Mouse (Mus musculus) G1E (cell line): ENCODE results near the gene Creb3l1. TPM values are rescaled to one million over a fixed set of nuclear protein-coding genes. Genes with fewer than 3 reads are reported as not detected.

Experiments
- ATAC-seq: 2 replicates; pipeline ENCODE4 v1.8.0; 2016; ENCODE audit warnings: mild to moderate bottlenecking; ENCODE audit not compliant: insufficient number of reproducible peaks, poor library complexity, low FRiP score, severe bottlenecking; ENCODE audit errors: extremely low read depth
- DNase-seq: peaks from one replicate; pipeline ENCODE4 v3.0.0; 2012; ENCODE audit warnings: low spot score
- H3K27me3 ChIP-seq: 2 replicates; pipeline ENCODE4 v1.6.1; 2012; ENCODE audit warnings: mild to moderate bottlenecking, low read length, inconsistent platforms; ENCODE audit not compliant: insufficient read depth
- H3K36me3 ChIP-seq: replicated peaks from 2 replicates; pipeline ENCODE3; 2012; ENCODE audit warnings: mild to moderate bottlenecking, inconsistent platforms
- H3K4me1 ChIP-seq: 2 replicates; pipeline ENCODE4 v1.6.1; 2012; ENCODE audit warnings: low read depth, low read length, inconsistent platforms, mixed read lengths; ENCODE audit not compliant: insufficient read depth
- H3K4me3 ChIP-seq: 2 replicates; pipeline ENCODE4 v1.5.1; 2012; ENCODE audit warnings: low read depth, mild to moderate bottlenecking, inconsistent platforms, low read length, moderate library complexity, mixed read lengths
- H3K9me3 ChIP-seq: replicated peaks from 2 replicates; pipeline ENCODE4 v1.6.1; 2012; ENCODE audit warnings: inconsistent platforms
- CTCF ChIP-seq: IDR thresholded peaks from 2 replicates; pipeline ENCODE4 v1.5.1; 2012; ENCODE audit warnings: low read depth, low read length, inconsistent platforms, mixed read lengths
- GATA1 ChIP-seq: IDR thresholded peaks from 2 replicates; pipeline ENCODE4 v1.6.1; 2012; ENCODE audit warnings: borderline replicate concordance, low read length, inconsistent platforms, mixed read lengths
- GATA2 ChIP-seq: IDR thresholded peaks from 2 replicates; pipeline ENCODE4 v1.6.1; 2012; ENCODE audit warnings: low read depth, low read length, inconsistent platforms, borderline replicate concordance
- POLR2AphosphoS5 ChIP-seq: IDR thresholded peaks from 2 replicates; pipeline ENCODE4 v1.6.1; 2012; ENCODE audit warnings: low read depth, low read length, inconsistent platforms; ENCODE audit not compliant: insufficient replicate concordance
- TAL1 ChIP-seq: conservative IDR thresholded peaks from 2 replicates; pipeline ENCODE4 v1.6.1; 2012; ENCODE audit warnings: low read depth, low read length, inconsistent platforms, mixed read lengths
- polyA plus RNA-seq: library from polyadenylated mRNA; stranded (reverse); fragments of >175 nt; gene quantifications from 2 replicates; pipeline ENCODE4 v1.2.3, GENCODE M21; 2012
- total RNA-seq, 2 experiments: library from RNA; stranded (forward) in 1 of 2; stranded (reverse) in 1 of 2; fragments of 200-1000 nt in 1 of 2; fragments of >200 nt in 1 of 2; fragmentation: Nextera tagmentation in 1 of 2; gene quantifications; 2 replicates each; pipeline ENCODE4 v1.2.3; 2014 to 2017

Creb3l1 gene
- total and polyA plus RNA-seq, 3 experiments: 1.4 to 2.5 (median 1.4) TPM

- Histone ChIP-seq H3K36me3 (no peaks in the 10 kb centered on the region), H3K9me3 (no peaks in the 10 kb centered on the region), H3K27me3 (peaks cover 27% of the 10 kb centered on the region), H3K4me1 (no peaks in the 10 kb centered on the region), H3K4me3 (no peak overlapping the region)
- DNase-seq: no peak
- no peak for TF ChIP-seq TAL1
- no peak for ATAC-seq
These were observed 6.9 kb downstream of the Creb3l1 start for GRCm38 (mm10) chr2:92017440-92017839.

GRCm38 (mm10) chr2:92016981-92017380 lies 7.3 kb downstream of the Creb3l1 start:
- DNase-seq (no peak), ATAC-seq (no peak)
- Histone ChIP-seq H3K4me1 (no peaks in the 10 kb centered on the region), H3K36me3 (no peaks in the 10 kb centered on the region), H3K4me3 (no peak overlapping the region), H3K9me3 (no peaks in the 10 kb centered on the region), H3K27me3 (peaks cover 22% of the 10 kb centered on the region)
- TF ChIP-seq TAL1 (no peak), CTCF (no peak), GATA2 (no peak), POLR2AphosphoS5 (no peak), GATA1 (no peak)

GRCm38 (mm10) chr2:92014891-92015290 lies 9.4 kb downstream of the Creb3l1 start:
- ATAC-seq: no peak
- Histone ChIP-seq H3K4me3 (no peak overlapping the region), H3K4me1 (no peaks in the 10 kb centered on the region; the same call in 1 of the 2 replicates), H3K36me3 (no peaks in the 10 kb centered on the region), H3K9me3 (no peaks in the 10 kb centered on the region), H3K27me3 (peaks cover 34% of the 10 kb centered on the region)
- TF ChIP-seq GATA2 (no peak), TAL1 (no peak), GATA1 (no peak), CTCF (no peak), POLR2AphosphoS5 (no peak)
- no peak for DNase-seq

GRCm38 (mm10) chr2:92014248-92014647 lies 10.1 kb downstream of the Creb3l1 start:
- no peak overlapping the region for H3K4me3 ChIP-seq
- DNase-seq (no peak), ATAC-seq (no peak)
- no peaks in the 10 kb centered on the region; the same call in 1 of the 2 replicates for H3K4me1 ChIP-seq
- no peaks in the 10 kb centered on the region for H3K36me3 ChIP-seq
- TF ChIP-seq TAL1 (no peak), GATA2 (no peak), CTCF (no peak), POLR2AphosphoS5 (no peak), GATA1 (no peak)
- no peaks in the 10 kb centered on the region for H3K9me3 ChIP-seq
- peaks cover 32% of the 10 kb centered on the region for H3K27me3 ChIP-seq

- peaks cover 29% of the 10 kb centered on the region for H3K27me3 ChIP-seq
- H3K36me3 ChIP-seq: no peaks in the 10 kb centered on the region
- no peak for DNase-seq
- H3K9me3 ChIP-seq: no peaks in the 10 kb centered on the region
- H3K4me1 ChIP-seq: peaks cover 10% of the 10 kb centered on the region
- no peak for ATAC-seq
- TF ChIP-seq TAL1 (no peak), GATA2 (no peak), CTCF (no peak), POLR2AphosphoS5 (no peak), GATA1 (no peak)
- no peak overlapping the region for H3K4me3 ChIP-seq
These were observed 11.4 kb downstream of the Creb3l1 start for GRCm38 (mm10) chr2:92012768-92013445.

- no peaks in the 10 kb centered on the region for H3K9me3 ChIP-seq
- TF ChIP-seq GATA2 (no peak), POLR2AphosphoS5 (no peak)
- peaks cover 33% of the 10 kb centered on the region for H3K27me3 ChIP-seq
- H3K4me1 ChIP-seq: peaks cover 22% of the 10 kb centered on the region
- no peaks in the 10 kb centered on the region for H3K36me3 ChIP-seq
- ATAC-seq (no peak), DNase-seq (no peak)
- H3K4me3 ChIP-seq: no peak overlapping the region
These were observed 12.6 kb downstream of the Creb3l1 start for GRCm38 (mm10) chr2:92011424-92012353.
